Mouse (Mus musculus) liver, adult 2 months (tissue): ENCODE measurements around the gene Txn2.

Source experiments
- CTCF ChIP-seq: fragments of 200-500 bp; IDR thresholded peaks from 2 replicates; pipeline ENCODE4 v1.5.1; 2011; ENCODE audit warnings: low read depth, low read length, control low read depth
- POLR2A ChIP-seq: fragments of 200-500 bp; IDR thresholded peaks from 2 replicates; pipeline ENCODE4 v1.6.1; 2011; ENCODE audit warnings: low read length, control low read depth; ENCODE audit not compliant: insufficient read depth; ENCODE audit errors: extremely low read depth

- TF ChIP-seq POLR2A (no peak), CTCF (no peak)
These were observed 3.6 kb downstream of the Txn2 start for GRCm38 (mm10) chr15:77925195-77925594.
